Mouse (Mus musculus): ENCODE data around the gene Cdhr4.

Gene Cdhr4

GRCm38 (mm10) chr9:107974491-107975171 lies 17.7 kb upstream of the Cdhr4 start:
- no peak for DNase-seq (ENCODE audit: inconsistent age in 2 of 2, low spot score in 1 of 2)

DNA sequence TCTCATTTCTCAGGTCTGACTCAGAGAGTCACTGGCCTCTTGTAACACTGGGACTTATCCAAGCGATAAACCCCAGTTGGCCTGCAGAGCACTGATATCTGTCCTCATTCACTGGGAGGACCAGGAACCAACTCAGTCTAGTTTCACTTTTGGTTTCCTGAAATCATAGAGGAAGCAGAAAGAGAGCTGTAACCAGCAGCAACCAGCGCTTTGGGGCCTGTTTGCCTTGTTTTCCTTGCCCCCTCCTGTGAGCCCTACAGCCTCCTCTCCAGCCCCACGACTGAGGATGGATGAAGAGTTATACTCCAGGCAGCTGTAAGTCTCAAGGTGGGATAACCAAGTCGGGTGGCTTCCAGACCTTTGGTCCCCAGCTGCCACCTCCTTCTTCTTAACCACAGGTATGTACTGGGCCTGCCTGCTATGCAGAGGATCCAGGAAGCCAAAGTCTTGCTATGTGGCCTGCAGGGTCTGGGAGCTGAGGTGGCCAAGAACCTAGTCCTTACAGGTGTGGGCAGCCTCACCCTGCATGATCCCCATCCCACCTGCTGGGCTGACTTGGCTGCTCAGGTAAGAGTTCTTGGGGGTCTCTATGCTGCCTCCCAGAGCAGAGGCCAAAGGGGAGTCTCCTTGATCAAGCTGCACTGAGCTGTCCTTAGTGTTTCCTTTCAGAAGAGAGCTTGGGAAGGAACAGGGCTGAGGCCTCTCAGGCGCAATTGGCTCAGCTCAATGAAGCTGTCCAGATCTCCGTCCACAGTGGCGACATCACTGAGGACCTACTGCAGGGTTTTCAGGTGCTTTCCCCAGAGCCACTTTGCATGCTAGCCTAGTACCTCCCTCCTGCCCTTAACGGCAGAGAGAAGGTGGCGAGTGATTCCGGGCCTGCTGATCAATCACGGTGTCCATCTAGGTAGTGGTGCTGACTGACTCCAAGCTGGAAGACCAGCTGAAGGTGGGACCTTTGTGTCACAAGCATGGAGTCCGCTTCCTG lies 16.6 kb upstream of the Cdhr4 start, which contains the start of gene Uba7:
Gene Uba7, plus strand, starts transcription at position 107 of the 988 bp plus-strand sequence.
- DNase-seq (ENCODE audit: inconsistent age in 2 of 2, low spot score in 1 of 2) = peak in 1 of 2 experiments; percentile 74

DNA sequence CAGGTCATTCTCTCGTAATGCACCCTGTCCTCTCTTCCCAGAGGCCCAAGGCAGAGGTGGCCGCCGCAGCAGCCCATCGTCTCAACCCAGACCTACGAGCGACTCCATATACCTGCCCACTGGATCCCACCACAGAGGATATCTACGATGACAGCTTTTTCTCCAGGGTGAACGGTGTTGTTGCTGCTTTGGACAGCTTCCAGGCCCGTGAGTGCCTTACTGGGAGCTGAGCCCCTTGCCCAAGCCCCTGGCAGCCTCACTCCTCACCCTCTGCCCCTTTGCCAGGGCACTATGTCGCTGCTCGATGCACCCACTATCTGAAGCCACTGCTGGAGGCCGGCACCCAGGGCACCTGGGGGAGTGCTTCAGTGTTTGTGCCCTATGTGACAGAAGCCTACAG lies 13.5 kb upstream of the Cdhr4 start:
- no peak for DNase-seq (ENCODE audit: inconsistent age in 2 of 2, low spot score in 1 of 2)

DNA sequence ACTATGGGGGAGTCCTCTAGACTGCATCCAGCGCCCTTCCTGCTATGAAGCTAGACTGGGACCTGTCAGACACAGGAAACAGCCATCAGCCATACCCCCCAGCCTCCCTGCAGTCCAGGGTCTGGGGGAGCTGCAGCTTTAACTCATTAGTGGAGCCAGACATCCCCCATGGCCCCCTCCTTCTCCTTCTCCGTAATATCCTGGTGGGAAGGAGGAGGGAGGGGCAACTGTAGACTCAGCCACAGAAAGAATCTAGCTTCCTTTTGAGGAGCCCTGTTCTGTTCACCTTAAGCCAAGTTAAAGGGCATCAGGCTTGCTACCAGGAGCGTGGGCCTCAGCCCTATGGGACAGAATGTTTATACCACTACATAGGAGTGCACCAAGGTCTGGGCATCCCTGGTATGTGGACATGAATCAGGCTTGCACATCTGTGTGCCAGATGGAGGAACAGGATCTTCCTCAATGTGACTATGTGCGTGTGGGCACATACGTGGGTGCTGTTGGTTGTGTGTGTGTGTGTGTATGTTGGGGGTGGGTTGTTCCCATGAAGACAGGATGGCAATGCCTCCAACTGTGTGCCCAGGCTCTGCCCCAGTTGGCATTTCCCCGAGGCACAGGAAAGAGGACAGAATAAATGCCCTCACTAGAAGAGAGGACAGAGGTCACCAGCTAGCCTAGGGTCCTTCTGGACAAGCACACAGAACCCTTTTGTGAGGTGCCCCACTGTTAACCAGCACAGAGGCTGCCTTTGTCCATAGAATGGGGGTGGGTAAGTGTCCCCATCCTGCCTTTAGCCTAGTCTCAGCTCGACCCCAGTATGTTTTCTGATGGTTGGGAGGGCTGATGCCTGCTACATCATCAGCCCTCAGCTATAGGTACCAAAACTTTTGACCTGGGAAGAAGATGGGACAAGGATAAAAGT lies 10.4 kb upstream of the Cdhr4 start:
- DNase-seq (ENCODE audit: inconsistent age in 2 of 2, low spot score in 1 of 2) = no peak

DNA sequence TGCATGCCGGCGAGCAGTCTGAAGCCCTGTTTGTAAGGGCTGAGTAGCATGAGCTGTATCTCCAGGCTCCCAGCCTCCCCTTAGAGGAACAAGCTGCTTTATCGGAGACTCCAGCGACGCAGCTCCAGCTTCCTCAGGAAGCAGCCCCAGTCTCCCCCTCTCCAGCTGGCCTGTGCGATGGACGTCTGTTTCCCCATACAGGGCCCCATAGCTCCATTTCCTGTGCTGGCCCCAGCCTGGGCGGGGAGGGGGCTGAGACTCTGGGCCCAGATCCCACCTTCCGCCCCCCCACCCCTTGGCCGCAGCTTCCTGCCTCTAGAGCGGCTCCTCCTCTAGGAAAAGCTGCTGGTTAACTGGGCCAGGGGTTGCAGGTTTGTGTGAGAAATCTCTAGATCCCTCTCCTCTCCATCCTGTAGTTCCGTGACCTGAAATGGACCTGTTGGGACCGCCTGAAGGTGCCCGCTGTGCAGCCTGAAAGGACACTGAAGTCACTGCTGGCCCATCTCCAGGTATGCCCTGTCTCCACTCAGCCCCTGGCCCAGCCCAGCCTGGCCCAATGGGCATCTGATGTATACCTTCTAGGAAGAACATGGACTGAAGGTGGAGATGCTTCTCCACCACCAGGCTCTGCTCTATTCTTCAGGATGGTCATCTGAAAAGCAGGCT lies 9.5 kb upstream of the Cdhr4 start, which contains the start of gene Gm20661:
Gene Gm20661, plus strand, starts transcription at position 378 of the 666 bp plus-strand sequence.
- DNase-seq (ENCODE audit: inconsistent age in 2 of 2, low spot score in 1 of 2) = peak; percentile 68 to 75

DNA sequence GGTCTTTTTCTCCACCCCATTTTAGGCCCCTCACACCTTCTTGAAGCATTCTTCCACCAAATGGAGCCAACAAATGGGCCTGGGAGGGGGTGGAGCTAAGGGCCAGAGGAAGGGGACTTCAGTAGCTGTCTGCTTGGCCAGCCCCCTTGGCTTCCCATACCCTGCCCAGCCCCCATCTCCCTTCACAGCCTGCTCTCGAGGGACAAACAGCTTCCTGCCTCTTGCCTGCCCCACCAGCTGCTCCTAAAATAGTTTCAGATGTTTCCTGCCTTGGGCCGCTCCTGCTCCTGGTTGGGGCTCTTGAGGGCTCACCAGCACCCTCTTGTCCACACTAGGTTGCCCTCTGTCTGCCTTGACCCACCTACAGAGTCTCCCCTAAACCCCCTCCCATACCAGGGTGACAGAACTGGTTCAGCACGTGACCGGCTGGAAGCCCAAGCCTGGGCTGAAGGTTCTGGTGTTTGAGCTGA lies 8.8 kb upstream of the Cdhr4 start:
- peak; percentile 81 for DNase-seq (ENCODE audit: inconsistent age in 2 of 2, low spot score in 1 of 2)

DNA sequence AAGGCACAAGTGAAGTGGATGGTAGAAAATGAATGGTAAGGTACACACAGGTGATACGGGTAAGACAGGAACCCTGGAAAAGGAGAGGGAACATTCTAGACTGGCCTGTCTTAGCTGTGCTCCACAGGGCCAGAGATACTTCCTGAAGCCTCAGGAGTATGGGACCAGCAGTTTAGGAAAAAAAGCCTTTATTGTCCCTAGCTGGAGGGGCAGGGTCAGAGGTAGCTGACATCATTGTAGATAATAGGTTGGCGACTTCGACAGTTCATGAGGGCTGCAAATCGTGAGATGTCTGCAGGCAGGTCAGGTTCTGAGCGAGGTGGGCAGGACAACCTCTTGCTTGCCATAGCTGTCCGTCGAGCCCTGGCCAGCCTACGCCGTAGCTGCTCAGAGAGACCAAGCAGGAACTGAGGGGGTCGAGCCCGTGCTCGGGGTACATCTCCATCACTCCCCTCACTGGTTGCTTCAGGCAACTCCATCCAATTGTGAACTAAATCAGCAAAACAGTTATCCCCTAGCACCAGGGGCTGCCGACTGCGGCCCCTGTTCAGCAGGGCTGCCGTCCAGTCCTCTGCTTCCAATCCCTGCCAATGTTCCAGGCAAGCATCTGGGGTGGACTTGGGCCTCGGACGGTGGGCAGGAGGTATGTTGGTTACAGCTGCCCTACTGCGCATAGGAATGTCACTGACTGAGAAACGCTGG lies 8.1 kb upstream of the Cdhr4 start:
- DNase-seq (ENCODE audit: inconsistent age in 2 of 2, low spot score in 1 of 2) = peak in 1 of 2 experiments; percentile 52

GRCm38 (mm10) chr9:107984754-107985055 lies 7.6 kb upstream of the Cdhr4 start:
- DNase-seq (ENCODE audit: inconsistent age in 2 of 2, low spot score in 1 of 2) = no peak

- peak; percentile 92 to 96 for DNase-seq (ENCODE audit: inconsistent age in 2 of 2, low spot score in 1 of 2)
These were observed 6.9 kb upstream of the Cdhr4 start, which contains the start of gene Inka1 for GRCm38 (mm10) chr9:107985131-107986119. Inka1 (minus strand) TSS chr9:107985879.

- peak; percentile 88 to 95 for DNase-seq (ENCODE audit: inconsistent age in 2 of 2, low spot score in 1 of 2)
These were observed 5.9 kb upstream of the Cdhr4 start for GRCm38 (mm10) chr9:107986376-107986775.

GRCm38 (mm10) chr9:107987950-107988349 lies 4.3 kb upstream of the Cdhr4 start:
- peak in 1 of 2 experiments; percentile 65 for DNase-seq (ENCODE audit: inconsistent age in 2 of 2, low spot score in 1 of 2)

GRCm38 (mm10) chr9:107993013-107993412 lies 716 bp downstream of the Cdhr4 start:
- no peak for DNase-seq (ENCODE audit: inconsistent age in 2 of 2, low spot score in 1 of 2)

DNA sequence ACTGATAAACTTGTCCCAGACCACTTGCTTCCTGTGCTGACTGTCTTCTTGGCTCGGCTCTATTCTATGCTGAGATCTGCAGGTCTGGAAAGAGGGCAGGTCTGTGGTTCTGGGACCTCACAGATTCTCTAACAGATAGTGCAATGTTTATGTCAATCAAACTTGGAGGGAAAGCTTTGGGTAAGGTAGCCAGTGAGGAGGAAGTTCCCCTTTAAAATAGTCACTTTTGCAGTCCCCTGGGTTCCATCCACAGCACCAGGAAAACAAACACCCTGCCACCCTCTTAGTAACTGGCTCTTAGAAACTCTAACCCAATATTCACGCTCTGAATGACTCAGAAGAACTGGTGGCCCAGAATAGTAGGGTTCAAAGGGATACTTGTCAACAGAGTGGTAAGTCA lies 2.2 kb downstream of the Cdhr4 start:
- no peak for DNase-seq (ENCODE audit: inconsistent age in 2 of 2, low spot score in 1 of 2)

- DNase-seq (ENCODE audit: inconsistent age in 2 of 2, low spot score in 1 of 2) = no peak
These were observed 3.2 kb downstream of the Cdhr4 start for GRCm38 (mm10) chr9:107995513-107995912.

GRCm38 (mm10) chr9:107996049-107996448 lies 3.8 kb downstream of the Cdhr4 start, which contains the start of gene Gm20662:
Gm20662 (plus strand) TSS chr9:107996349.
- DNase-seq (ENCODE audit: inconsistent age in 2 of 2, low spot score in 1 of 2) = no peak

DNA sequence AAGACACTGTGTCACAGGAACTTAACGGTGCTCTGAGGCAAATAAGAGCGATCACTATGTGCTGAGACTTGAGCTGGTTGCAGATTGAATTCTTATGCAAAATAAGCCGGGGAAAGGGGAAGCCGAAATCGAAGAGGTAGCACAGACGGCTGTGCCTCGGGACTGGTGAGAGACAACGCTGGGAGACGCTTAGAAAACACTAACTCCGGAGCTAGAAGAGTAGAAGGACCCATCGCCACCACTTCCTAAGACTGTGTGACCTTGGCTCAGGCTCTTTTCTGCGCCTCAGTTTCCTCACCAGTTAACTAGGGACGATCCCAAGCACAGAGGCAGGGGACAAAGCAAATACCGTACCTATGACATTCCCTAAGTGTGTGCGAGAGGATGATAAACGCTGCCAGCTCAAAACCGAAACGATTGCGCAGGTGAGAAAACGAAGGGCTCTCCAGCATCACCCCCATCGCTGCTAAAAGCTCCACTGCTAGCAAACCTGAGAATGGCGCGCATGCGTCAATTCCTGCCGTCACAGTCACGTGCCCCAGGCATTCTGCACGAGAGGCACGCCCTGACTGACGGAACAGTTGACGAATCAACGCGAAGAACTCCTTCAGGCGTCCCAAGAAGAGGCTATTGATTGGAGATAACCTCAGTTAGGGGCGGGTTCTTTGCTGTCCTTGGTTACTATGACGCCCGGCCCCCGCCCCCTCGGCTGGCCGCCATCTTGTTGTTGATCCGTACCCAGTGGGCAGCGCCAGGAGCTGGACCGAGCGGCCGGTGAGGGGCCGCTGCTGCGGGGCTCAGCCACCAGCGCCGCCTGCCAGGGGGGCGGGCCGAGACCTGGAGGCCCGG lies 9.8 kb downstream of the Cdhr4 start, which contains the start of gene Ip6k1:
Gene Ip6k1, plus strand, starts transcription at position 580 of the 849 bp plus-strand sequence.
- peak; percentile 100 for DNase-seq (ENCODE audit: inconsistent age in 2 of 2, low spot score in 1 of 2)

All from adrenal gland, adult (tissue).